Mouse (Mus musculus) forebrain, embryonic 14.5 days (tissue): ENCODE data around the gene Med16. TPM values are rescaled to one million over a fixed set of nuclear protein-coding genes. Genes with fewer than 3 reads are reported as not detected.
A peak's percentile ranks its signal among the peaks of the same experiment; 100 is the strongest.

Source experiments
- ATAC-seq: fragments of 200-750 bp; cut with Nextera tagmentation; 2 replicates; pipeline ENCODE4 v1.8.0; 2017; ENCODE audit warnings: mild to moderate bottlenecking, moderate library complexity
- DNase-seq: peaks from one replicate; pipeline ENCODE4 v3.0.0-alpha.2; 2015; ENCODE audit warnings: low spot score
- H3K27ac ChIP-seq: fragments of 300-500 bp; sonication (generic); 2 replicates; pipeline ENCODE4 v1.5.1; 2014; ENCODE audit warnings: low read depth, mild to moderate bottlenecking, control low read depth, low read length, moderate library complexity
- H3K27me3 ChIP-seq: fragments of 300-500 bp; sonication (generic); replicated peaks from 2 replicates; pipeline ENCODE4 v1.6.1; 2014; ENCODE audit warnings: low read length, control low read depth, mixed read lengths; ENCODE audit not compliant: control insufficient read depth, insufficient read depth
- H3K36me3 ChIP-seq: fragments of 300-500 bp; sonication (generic); 2 replicates; pipeline ENCODE4 v1.6.1; 2014; ENCODE audit warnings: low read length, control low read depth; ENCODE audit not compliant: control insufficient read depth, insufficient read depth
- H3K4me1 ChIP-seq: fragments of 300-500 bp; sonication (generic); 2 replicates; pipeline ENCODE4 v1.6.1; 2014; ENCODE audit warnings: antibody characterized with exemption, low read length, control low read depth; ENCODE audit not compliant: control insufficient read depth, insufficient read depth
- H3K4me2 ChIP-seq: fragments of 300-500 bp; sonication (generic); 2 replicates; pipeline ENCODE4 v1.6.1; 2014; ENCODE audit warnings: mild to moderate bottlenecking, control low read depth, low read length
- H3K4me3 ChIP-seq: fragments of 300-500 bp; sonication (generic); 2 replicates; pipeline ENCODE4 v1.5.1; 2014; ENCODE audit warnings: low read depth, low read length, control low read depth
- H3K9ac ChIP-seq: fragments of 300-500 bp; sonication (generic); 2 replicates; pipeline ENCODE4 v1.6.1; 2014; ENCODE audit warnings: mild to moderate bottlenecking, low read length, control low read depth, moderate library complexity
- H3K9me3 ChIP-seq: fragments of 300-500 bp; sonication (generic); replicated peaks from 2 replicates; pipeline ENCODE4 v1.6.1; 2016; ENCODE audit warnings: low read length, control low read depth, mixed read lengths; ENCODE audit not compliant: control insufficient read depth
- WGBS: fragments of 180-500 bp; shearing (Covaris S2); extraction: QIAGEN DNeasy Blood & Tissue Kit; methylation state at CpG from one replicate; pipeline ENCODE4 v1.1.7; 2014; 5-methylcytosine and 5-hydroxymethylcytosine counted together
- polyA plus RNA-seq: library from polyadenylated mRNA; unstranded; fragments of >200 nt; fragmentation: Nextera tagmentation; extraction: Ambion mirVana; gene quantifications from 2 replicates; pipeline ENCODE4 v1.2.1, GENCODE M21; 2014

Med16 gene
- polyA plus RNA-seq, 1 experiment from 2014 or later = 40.5 TPM

DNA sequence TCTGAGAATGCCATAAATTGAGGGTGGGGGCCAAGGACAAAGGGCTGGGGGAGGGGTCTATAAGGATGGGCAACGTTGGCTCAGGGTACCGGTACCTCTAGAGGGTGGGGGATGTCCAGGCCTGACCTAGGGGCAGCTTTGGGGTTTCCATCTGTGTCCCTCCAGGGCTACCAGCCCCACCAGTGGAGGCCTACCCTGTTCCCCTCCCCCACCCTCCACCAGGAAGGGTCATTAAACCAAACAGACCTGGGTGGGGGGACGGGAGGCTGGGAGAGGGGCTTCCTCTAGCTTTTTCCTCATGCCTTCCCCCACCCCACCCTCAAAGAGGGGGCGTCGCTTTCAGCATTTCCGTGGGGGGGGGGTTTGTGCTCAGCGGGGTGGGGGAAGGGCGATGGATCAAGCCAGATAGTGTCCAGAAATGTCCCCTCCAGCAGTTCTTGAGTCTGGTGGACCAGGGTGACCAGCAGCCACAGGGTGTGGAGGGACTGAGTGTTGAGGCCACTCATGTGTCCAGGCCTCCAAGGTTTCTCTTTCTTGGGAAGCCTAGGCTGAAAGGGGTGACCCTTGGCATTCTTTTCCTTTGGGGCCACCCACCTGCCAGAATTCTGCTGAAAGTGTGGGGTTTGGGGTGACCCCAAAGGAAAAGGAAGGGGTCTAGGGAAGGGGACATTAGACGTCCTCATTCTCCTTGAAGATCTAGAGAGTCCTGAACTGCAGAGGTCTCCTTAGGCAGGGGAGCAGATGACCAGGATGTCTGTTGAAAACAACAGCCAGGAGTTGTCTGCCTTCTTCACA lies 20.4 kb upstream of the Med16 start:
- 37% methylated on average over 9 of the region's 9 CpGs for WGBS
- Histone ChIP-seq H3K4me2 (peak overlapping the region; percentile 78), H3K9me3 (no peaks in the 10 kb centered on the region), H3K27ac (peak overlapping the region; percentile 9; the same call in 1 of the 2 replicates), H3K27me3 (no peaks in the 10 kb centered on the region), H3K9ac (peak overlapping the region; percentile 46), H3K4me3 (peak overlapping the region; percentile 91), H3K4me1 (peaks cover 12% of the 10 kb centered on the region; the same call in 1 of the 2 replicates), H3K36me3 (peaks cover 18% of the 10 kb centered on the region; the same call in 1 of the 2 replicates)
- ATAC-seq = no peak
- peak; percentile 27 for DNase-seq

- no peaks in the 10 kb centered on the region for H3K9me3 ChIP-seq
- peak overlapping the region; percentile 91 for H3K4me3 ChIP-seq
- peaks cover 13% of the 10 kb centered on the region; the same call in 1 of the 2 replicates for H3K36me3 ChIP-seq
- H3K4me2 ChIP-seq = peak overlapping the region; percentile 78
- DNase-seq (peak; percentile 38), ATAC-seq (no peak)
- peaks cover 12% of the 10 kb centered on the region; the same call in 1 of the 2 replicates for H3K4me1 ChIP-seq
- under 1% methylated on average over 28 of the region's 29 CpGs for WGBS
- peaks cover 7% of the 10 kb centered on the region for H3K27me3 ChIP-seq
- peak overlapping the region; percentile 84 for H3K9ac ChIP-seq
- peak overlapping the region; percentile 85; the same call in 1 of the 2 replicates for H3K27ac ChIP-seq
These were observed 19.4 kb upstream of the Med16 start for GRCm38 (mm10) chr10:79928030-79928694.

DNA sequence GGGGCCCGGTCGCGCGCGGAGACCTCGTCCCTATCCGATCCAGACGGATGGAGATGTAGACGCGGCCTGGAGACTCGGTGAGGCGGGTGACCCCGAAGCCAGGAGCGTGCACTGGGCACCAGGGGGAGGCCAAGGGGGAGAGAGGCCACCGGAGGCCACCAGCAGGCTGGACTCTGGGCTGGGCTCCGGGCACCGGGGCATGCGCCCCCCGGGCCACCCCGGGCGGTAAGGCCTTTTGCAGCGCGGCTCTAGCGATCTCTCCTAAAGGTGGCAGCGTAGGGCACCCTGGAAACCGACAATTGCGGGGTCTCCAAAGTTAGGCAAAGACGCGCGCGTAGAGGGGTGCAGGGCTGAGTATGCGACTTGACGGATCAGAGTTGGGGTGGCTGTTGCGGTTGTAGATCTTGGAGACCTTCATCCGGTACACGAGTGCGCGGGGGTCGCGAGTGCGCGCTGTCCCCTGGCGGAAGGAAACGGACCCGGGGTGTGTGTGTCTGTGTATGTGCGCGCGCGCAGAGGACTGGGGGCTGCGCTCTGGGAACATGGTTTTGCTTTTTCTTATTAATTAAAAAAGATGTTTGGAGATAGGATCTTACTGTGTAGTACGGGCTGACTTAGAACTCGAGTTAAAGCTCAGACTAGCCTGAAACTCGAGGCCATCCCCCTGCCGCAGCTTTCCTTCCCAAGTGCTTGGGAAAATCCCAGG lies 18.8 kb upstream of the Med16 start:
- peak; percentile 65 for DNase-seq
- peak overlapping the region; percentile 78 for H3K4me2 ChIP-seq
- peaks cover 6% of the 10 kb centered on the region; the same call in 1 of the 2 replicates for H3K36me3 ChIP-seq
- peak overlapping the region; percentile 91 for H3K4me3 ChIP-seq
- no peaks in the 10 kb centered on the region for H3K9me3 ChIP-seq
- peaks cover 12% of the 10 kb centered on the region; the same call in 1 of the 2 replicates for H3K4me1 ChIP-seq
- peak; percentile 32 for ATAC-seq
- WGBS = under 1% methylated on average over 54 of the region's 54 CpGs
- peak overlapping the region; percentile 85 for H3K27ac ChIP-seq
- H3K9ac ChIP-seq = peak overlapping the region; percentile 84
- H3K27me3 ChIP-seq = peaks cover 14% of the 10 kb centered on the region

DNA sequence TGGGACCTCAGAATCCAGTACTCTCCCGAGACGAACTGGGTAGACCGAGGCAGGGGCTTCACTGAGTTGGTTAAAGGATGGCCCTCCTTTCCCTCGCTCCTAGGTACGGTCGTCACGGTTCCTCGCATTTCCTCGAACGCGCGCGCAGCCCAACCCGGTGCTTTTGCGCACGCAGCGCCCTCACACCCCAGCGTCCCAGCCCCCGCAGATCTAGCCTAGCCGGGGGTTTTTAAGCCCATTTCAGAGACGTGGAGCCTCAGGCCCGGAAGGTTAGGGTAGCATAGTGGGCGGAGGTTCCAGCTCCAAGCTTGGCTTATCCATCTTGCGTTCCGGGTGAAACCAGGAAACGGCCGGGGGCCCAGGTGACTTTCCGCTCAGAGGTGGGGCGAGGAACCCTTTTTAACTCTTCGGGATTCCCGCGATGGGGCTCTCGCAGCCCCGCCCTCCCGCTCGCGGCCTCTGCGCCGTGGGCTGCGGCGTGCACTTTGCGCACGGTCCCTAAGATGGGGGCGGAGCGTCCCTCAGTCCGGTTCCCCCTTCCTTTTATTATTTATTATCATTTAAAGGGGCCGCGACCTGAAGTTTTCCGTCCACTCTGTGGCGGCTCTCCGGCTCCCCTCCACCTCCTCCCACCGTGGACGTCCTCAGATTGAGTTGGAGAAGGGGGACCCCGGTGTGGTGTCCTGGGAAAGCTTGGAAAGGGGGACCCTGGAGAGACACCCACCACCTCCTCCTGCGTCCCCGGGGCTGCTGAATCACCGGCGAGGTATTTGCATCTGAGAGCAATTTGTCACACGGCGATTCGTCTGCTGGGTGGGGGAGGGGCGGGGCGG lies 18.0 kb upstream of the Med16 start, which contains the start of gene Arid3a:
TSS of gene Arid3a (plus strand) at position 553 of the 833 bp plus-strand sequence.
- Histone ChIP-seq H3K9me3 (no peaks in the 10 kb centered on the region), H3K27me3 (peaks cover 21% of the 10 kb centered on the region), H3K4me1 (peaks cover 12% of the 10 kb centered on the region; the same call in 1 of the 2 replicates), H3K4me2 (peak within 1 kb of the TSS; percentile 78), H3K27ac (peak within 1 kb of the TSS; percentile 85), H3K4me3 (peak within 1 kb of the TSS; percentile 91), H3K9ac (peak within 1 kb of the TSS; percentile 84), H3K36me3 (peaks cover 4% of the 10 kb centered on the region; the same call in 1 of the 2 replicates)
- peak; percentile 81 for ATAC-seq
- WGBS = under 1% methylated on average over 56 of the region's 63 CpGs
- DNase-seq = peak; percentile 95

- no peak overlapping the region for H3K27ac ChIP-seq
- no peaks in the 10 kb centered on the region for H3K9me3 ChIP-seq
- no peak for DNase-seq
- peaks cover 4% of the 10 kb centered on the region; the same call in 1 of the 2 replicates for H3K36me3 ChIP-seq
- ATAC-seq = no peak
- peaks cover 29% of the 10 kb centered on the region for H3K27me3 ChIP-seq
- H3K4me2 ChIP-seq = peak overlapping the region; percentile 78
- 5% methylated on average over 15 of the region's 15 CpGs for WGBS
- H3K4me3 ChIP-seq = peak overlapping the region; percentile 91
- peaks cover 12% of the 10 kb centered on the region; the same call in 1 of the 2 replicates for H3K4me1 ChIP-seq
- peak overlapping the region; percentile 84 for H3K9ac ChIP-seq
These were observed 17.2 kb upstream of the Med16 start for GRCm38 (mm10) chr10:79925785-79926490.

DNA sequence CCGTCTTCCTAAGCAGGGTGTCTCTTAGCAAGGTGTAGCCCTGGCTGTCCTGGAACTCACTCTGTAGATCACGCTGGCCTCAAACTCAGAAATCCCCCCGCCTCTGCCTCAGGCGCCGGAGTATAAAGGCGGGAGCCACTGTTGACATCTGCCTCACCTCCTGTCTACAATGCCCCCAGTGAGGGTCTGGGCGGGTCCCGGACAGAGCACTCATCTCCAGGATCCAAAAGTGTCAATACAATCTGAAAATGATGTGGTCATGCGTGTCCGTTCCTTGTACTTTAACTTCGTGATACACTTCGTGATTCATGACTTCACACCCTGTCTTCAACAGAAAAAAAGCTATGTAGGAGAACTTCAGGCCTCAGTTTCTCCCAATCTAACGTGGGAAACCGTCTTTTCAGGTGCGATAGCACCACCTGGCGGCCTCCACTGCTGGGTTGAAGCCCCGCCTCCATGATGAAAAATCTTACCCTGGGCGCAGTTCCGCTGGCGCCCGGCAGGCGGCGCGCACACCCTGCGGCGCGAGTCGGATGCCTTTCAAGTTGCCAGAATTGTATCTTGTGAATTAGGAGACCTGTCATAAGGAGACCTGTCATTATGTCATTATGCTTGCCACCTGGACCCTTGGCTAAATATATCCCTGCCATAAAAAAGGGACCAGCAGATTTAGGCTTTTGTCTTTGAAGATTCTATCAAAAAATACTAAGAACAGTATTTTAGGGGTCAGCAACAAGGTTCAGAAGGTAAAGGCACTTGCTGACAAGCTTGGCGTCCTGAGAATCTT lies 16.5 kb upstream of the Med16 start:
- peak; percentile 19 for ATAC-seq
- Histone ChIP-seq H3K4me1 (peaks cover 12% of the 10 kb centered on the region; the same call in 1 of the 2 replicates), H3K27ac (no peak overlapping the region), H3K9me3 (no peaks in the 10 kb centered on the region), H3K36me3 (no peaks in the 10 kb centered on the region), H3K9ac (no peak overlapping the region), H3K27me3 (peaks cover 36% of the 10 kb centered on the region), H3K4me3 (no peak overlapping the region), H3K4me2 (peak overlapping the region; percentile 78; the same call in 1 of the 2 replicates)
- peak; percentile 90 for DNase-seq
- WGBS = 11% methylated on average over 29 of the region's 29 CpGs

DNA sequence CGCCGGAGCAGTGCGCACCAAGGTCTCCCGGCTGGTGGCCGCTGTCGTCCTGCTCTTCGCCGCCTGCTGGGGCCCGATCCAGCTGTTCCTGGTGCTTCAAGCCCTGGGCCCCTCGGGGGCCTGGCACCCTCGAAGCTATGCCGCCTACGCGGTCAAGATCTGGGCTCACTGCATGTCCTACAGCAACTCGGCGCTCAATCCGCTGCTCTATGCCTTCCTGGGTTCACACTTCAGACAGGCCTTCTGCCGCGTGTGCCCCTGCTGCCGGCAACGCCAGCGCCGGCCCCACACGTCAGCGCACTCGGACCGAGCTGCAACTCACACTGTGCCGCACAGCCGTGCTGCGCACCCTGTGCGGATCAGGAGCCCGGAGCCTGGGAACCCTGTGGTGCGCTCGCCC lies 12.8 kb upstream of the Med16 start:
- peaks cover 8% of the 10 kb centered on the region; the same call in 1 of the 2 replicates for H3K4me1 ChIP-seq
- WGBS = under 1% methylated on average over 34 of the region's 34 CpGs
- H3K4me3 ChIP-seq = peak overlapping the region; percentile 13
- no peak for DNase-seq
- H3K36me3 ChIP-seq = no peaks in the 10 kb centered on the region
- no peak overlapping the region for H3K27ac ChIP-seq
- peak overlapping the region; percentile 33 for H3K4me2 ChIP-seq
- ATAC-seq = no peak
- H3K27me3 ChIP-seq = peaks cover 65% of the 10 kb centered on the region
- H3K9me3 ChIP-seq = no peaks in the 10 kb centered on the region
- peak overlapping the region; percentile 37 for H3K9ac ChIP-seq
